ENCODE assay signal across 22 mouse cellular contexts in genomic region chr1:188059006-188059405, GRCm38 (mm10).
DNase-seq lines count a peak whose midpoint lies in the region; ATAC-seq lines count a peak whose summit lies in the region.
"Had no signal": no experiment of that assay in that cellular context is flagged by ENCODE, and none has a peak within 500 bp of the region (broad histone marks: within the 10 kb centered on the region; RNA-seq: fewer than 3 reads in every experiment).

No protein-coding gene starts in this region.

- DNase-seq in heart, adult 11 months: peak; percentile 59
- DNase-seq in heart, embryonic 10.5 days (ENCODE audit: low spot score): no peak
- peak; percentile 88 for DNase-seq in kidney, adult 9 months
- peak; percentile 22 for DNase-seq in kidney, postnatal 10 days
- DNase-seq in left cerebral cortex, adult 8-10 months (ENCODE audit: low spot score in 2 of 2): no peak
- DNase-seq in left cerebral cortex, postnatal 14 days (ENCODE audit: low spot score in 2 of 2): no peak
- DNase-seq: adrenal gland, adult 2 months; adrenal gland, postnatal 25 days; B cell, adult 2 months; cerebellum, adult 18-20 months; cerebellum, adult 9-11 months; cerebellum, postnatal 36 days; gastrocnemius, postnatal 14 days; heart, postnatal 36 days had no signal

- WGBS in heart, embryonic 10.5 days: 83% methylated on average over 6 of the region's 6 CpGs
- WGBS in intestine, embryonic 16.5 days: 90% methylated on average over 6 of the region's 6 CpGs

- H3K9ac ChIP-seq in intestine, embryonic 16.5 days (ENCODE audit: low read depth, low read length): no peak overlapping the region
- H3K9ac ChIP-seq: embryonic facial prominence, embryonic 13.5 days; forebrain, embryonic 12.5 days; heart, embryonic 13.5 days had no signal

- H3K27me3 ChIP-seq in heart, embryonic 10.5 days (ENCODE audit: insufficient read depth, poor library complexity, severe bottlenecking): no peaks in the 10 kb centered on the region
- no peaks in the 10 kb centered on the region for H3K27me3 ChIP-seq in intestine, embryonic 16.5 days (replicated peaks; ENCODE audit: control insufficient read depth, insufficient read depth, low read length)
- H3K27me3 ChIP-seq: embryonic facial prominence, embryonic 13.5 days; forebrain, embryonic 12.5 days; heart, embryonic 13.5 days had no signal

- 0 out of 2 replicates have a peak, but pooled peaks cover 11% of the 10 kb centered on the region for H3K4me1 ChIP-seq in heart, embryonic 10.5 days
- no peaks in the 10 kb centered on the region for H3K4me1 ChIP-seq in intestine, embryonic 16.5 days (ENCODE audit: control insufficient read depth, insufficient read depth, low read length)
- H3K4me1 ChIP-seq: embryonic facial prominence, embryonic 13.5 days; forebrain, embryonic 12.5 days had no signal

- H3K9me3 ChIP-seq in heart, embryonic 10.5 days: no peaks in the 10 kb centered on the region
- no peaks in the 10 kb centered on the region for H3K9me3 ChIP-seq in intestine, embryonic 16.5 days (ENCODE audit: control insufficient read depth, low read length)
- H3K9me3 ChIP-seq: embryonic facial prominence, embryonic 13.5 days; forebrain, embryonic 12.5 days; heart, embryonic 13.5 days had no signal

- H3K27ac ChIP-seq in heart, embryonic 10.5 days: no peak overlapping the region
- no peak overlapping the region for H3K27ac ChIP-seq in intestine, embryonic 16.5 days (ENCODE audit: low read length)
- H3K27ac ChIP-seq: embryonic facial prominence, embryonic 13.5 days; forebrain, embryonic 12.5 days; heart, embryonic 13.5 days had no signal

- H3K4me2 ChIP-seq in intestine, embryonic 16.5 days (ENCODE audit: low read depth, low read length): no peak overlapping the region
- H3K4me2 ChIP-seq: embryonic facial prominence, embryonic 13.5 days; forebrain, embryonic 12.5 days; heart, embryonic 13.5 days had no signal

- H3K4me3 ChIP-seq in heart, embryonic 10.5 days: no peak overlapping the region
- no peak overlapping the region for H3K4me3 ChIP-seq in intestine, embryonic 16.5 days (ENCODE audit: low read length)
- H3K4me3 ChIP-seq: embryonic facial prominence, embryonic 13.5 days; forebrain, embryonic 12.5 days; heart, embryonic 13.5 days had no signal

- H3K36me3 ChIP-seq in heart, embryonic 10.5 days: peaks cover 11% of the 10 kb centered on the region
- H3K36me3 ChIP-seq in intestine, embryonic 16.5 days (ENCODE audit: control insufficient read depth, insufficient read depth, low read length): no peaks in the 10 kb centered on the region
- H3K36me3 ChIP-seq: embryonic facial prominence, embryonic 13.5 days; forebrain, embryonic 12.5 days; G1E had no signal

- ATAC-seq in intestine, embryonic 16.5 days: no peak
- ATAC-seq: activated CD4-positive, CD25-positive, alpha-beta regulatory T cell, adult 4 months; CD4-positive, CD25-positive, alpha-beta regulatory T cell, adult 4 months; forebrain, embryonic 16.5 days had no signal

- intact Hi-C loops in left cerebral cortex, postnatal 14 days (cut with DNase I): no loop called here

Comparison
In these comparisons a context has a peak if more than half of its experiments do, and no peak if none do; other contexts are left out.
1. DNase-seq: peak in heart, adult 11 months (single experiment), kidney, adult 9 months (single experiment) and kidney, postnatal 10 days (single experiment); none in heart, embryonic 10.5 days (single experiment), left cerebral cortex, adult 8-10 months (0 of 2) and left cerebral cortex, postnatal 14 days (0 of 2).